Mouse (Mus musculus) frontal cortex, adult 2 months (tissue): ENCODE results near the gene Gm11983. TPM values are rescaled to one million over a fixed set of nuclear protein-coding genes. Genes with fewer than 3 reads are reported as not detected.
"Not testable (repeated sequence)": the region's sequence is repeated elsewhere in the genome, so short reads cannot be mapped to it uniquely, and the experiment has no call there.

Source experiments
- DNase-seq, 2 experiments: peaks; one replicate each; pipeline ENCODE4 v3.0.0; 2022; ENCODE audit warnings: low spot score in 1 of 2; ENCODE audit errors: extremely low spot score in 1 of 2
- polyA plus RNA-seq: library from polyadenylated mRNA; depleted of rRNA; stranded (reverse); fragments of >200 nt; gene quantifications from 2 replicates; pipeline ENCODE4 v1.2.3, GENCODE M21; 2012; rRNA removed

The Gm11983 gene
- 0.06 TPM in 1 of 2 replicates, not detected in the other for polyA plus RNA-seq

DNA sequence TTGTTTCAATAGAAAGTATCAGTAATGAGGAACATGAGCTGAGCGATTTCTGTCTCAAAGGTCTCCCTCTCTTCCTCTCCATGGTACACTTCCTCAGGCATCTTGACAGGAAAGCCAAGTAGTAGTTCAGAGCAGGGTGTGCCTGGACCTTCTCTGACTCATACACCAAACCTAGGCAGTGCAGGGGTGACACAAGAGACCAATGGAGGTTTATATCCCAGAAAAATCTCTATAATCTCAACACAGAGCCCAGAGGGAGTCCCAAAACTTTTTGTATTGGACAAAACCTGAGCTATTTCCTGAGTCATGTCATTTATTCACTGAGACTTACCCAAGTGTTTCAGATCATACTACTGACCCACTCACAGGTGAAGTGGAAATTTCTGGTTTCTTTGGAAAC is at the start of gene Gm11983:
Gene Gm11983 (minus strand): TSS at position 101 of the 400 bp plus-strand sequence.
- no peak for DNase-seq

DNA sequence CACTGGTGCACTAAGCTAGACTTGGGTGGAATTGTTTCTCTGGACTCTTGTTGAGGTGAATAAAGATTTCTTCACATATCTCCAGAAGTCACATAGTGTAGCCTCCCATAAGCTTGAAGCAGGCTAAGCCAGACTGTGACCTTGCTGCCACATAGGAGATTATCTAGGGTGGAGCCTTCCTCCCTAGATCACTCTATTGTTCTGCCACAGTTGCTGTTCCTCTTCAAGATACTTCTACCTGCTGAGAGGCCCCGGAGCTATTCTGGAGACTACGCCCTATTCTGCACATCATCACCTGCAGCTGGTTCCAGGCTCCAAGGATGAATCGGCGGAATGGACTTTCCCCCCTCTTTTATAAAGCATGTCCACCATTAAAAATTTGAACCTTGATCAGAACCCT is 45.6 kb upstream of the Gm11983 start:
- not testable (repeated sequence) for DNase-seq

DNA sequence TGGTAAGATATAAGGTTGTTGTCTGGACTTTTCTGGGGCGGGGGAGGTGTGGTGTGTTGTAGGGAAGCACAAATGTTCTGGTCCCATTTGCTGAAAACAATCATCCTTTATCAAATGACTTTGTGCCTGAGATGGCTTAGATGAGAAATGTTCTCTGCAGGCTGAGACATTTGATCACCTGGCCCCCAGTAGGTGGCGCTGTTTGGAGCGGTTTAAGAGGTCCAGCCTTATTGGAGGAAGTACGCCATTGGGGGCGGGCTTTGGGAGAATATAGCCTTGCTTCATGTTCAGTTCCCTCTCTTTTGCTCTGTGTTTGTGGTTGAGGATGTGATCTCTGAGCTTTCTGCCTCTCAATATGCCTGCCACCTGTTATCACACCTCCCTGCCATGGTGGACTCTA is 44.2 kb upstream of the Gm11983 start:
- no peak for DNase-seq

DNA sequence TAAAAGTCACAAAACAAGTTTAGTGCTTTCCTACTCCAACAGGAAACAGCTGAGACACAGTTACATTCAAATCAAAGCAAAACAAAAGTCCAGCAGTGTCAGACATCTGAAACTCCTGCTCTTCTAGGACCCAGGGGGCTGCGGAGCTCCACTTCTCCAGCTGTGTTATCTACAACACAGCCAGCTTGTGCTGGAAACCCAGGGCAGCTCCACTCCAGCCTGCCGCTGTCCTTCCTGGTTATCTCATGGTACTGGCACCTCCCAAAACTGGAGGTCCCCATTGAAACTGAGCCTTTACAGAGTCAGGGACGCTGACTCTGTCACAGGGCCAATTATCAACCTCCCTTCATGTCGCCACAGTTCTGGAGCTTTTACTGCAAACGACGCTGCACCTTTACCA is 40.3 kb upstream of the Gm11983 start:
- DNase-seq: no peak

DNA sequence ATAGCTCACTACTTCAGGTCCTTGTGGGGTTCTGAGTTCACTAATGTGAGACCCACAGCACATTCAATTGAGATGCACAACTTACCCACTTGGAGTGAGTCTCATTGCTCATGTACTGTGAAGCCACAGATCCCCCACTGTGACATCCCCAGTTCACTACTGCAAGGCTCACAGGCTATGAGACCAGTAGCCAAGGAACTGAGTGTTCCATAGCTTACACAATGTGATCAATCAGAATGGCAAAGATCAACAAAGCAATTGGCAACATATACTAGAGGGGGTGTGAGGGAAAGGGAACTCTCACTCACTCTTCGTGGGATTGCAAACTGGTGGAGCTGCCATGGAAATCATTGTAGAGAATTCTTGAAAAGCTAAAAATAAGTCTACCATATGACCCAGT is 33.5 kb upstream of the Gm11983 start:
- DNase-seq: no peak

GRCm38 (mm10) chr11:6865536-6865935 is 28.1 kb upstream of the Gm11983 start:
- DNase-seq: no peak

GRCm38 (mm10) chr11:6862185-6862584 is 24.7 kb upstream of the Gm11983 start:
- no peak for DNase-seq

DNA sequence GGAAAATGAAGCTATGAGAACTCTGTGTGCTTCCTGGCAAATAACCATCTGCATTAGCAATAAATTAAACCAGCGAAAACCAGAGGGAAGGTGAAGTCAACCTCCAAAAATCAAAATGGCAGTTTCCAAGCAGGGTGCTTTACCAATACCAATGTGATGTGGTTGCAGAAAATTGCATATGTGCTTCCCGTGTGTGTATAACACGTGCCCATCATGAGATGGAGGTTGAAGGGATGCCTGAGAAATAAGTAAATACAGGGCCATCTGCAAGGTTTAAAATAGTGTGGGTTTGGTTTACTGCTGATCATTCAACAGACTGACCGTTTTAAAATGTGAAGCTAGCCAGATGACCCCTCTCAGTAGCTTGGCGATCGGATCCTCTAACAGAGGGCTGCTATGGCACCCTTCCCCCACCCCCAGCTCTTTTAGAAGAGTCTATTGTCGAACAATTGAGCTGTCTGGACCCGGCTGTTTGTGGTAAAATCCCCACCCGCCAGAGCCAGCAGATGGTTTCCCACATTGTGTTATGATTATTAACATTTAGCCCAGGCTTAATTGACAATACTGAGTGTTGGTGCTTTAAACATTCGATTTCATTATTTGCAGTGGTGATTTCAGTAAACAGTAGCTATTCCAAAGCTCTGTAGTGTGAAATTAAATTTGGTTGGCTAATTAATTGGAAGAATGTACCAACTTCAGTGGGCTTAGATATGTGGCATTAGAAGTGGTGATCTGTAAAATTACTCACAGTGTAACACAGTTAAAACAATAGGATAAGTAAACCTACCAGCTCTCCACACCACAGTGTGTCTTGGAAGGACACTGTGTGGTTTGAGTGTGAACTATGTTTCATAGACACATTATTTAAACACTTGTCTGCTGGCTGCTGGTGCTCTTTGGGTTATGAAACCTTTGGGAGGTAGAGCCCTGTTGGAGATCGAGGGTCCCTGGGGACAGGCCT is 22.7 kb upstream of the Gm11983 start:
- no peak for DNase-seq

- DNase-seq: no peak
Observed at GRCm38 (mm10) chr11:6859096-6859495, 21.6 kb upstream of the Gm11983 start.

- no peak for DNase-seq
Observed at GRCm38 (mm10) chr11:6855942-6856341, 18.5 kb upstream of the Gm11983 start.

- DNase-seq: not testable (repeated sequence)
Observed at GRCm38 (mm10) chr11:6853366-6853765, 15.9 kb upstream of the Gm11983 start.

DNA sequence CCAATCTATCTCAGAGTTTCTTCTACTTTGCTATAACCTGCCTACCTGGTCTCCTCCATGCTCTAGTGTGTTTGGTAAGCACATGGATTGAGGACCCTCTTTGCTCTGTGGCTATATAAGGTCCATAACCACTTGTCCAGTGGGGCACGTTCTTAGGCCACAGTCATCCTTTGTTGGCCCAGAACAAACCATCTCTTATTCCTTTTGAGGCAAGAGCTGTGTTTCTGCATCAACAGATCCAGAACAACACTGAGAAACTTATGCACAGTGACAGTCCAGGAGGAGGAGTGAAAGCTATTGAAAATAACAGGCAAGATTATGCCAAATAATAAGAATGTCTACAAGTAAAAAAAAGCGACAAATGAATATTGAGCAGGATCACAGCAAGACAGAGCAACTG is 6.4 kb upstream of the Gm11983 start:
- no peak for DNase-seq

DNA sequence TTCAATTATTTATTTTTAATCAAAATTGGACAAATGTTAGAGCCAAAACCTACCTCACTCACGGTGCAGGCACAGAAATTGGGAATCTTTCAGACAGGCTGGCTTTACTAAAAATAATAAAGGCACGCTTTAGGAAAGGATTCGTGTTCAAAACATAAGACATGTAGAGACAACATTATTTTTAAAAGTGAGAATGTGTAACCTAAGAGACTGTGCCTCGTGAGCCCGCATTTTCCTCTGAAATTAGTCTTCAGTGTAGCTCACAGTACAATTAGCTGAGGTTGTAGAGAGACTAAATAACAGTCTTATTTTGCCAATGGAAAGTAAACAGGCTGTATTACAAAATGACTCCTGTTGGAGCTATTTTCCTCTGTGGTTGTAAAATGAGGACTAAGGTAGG is 4.7 kb upstream of the Gm11983 start:
- DNase-seq: peak in 1 of 2 experiments; percentile 38

DNA sequence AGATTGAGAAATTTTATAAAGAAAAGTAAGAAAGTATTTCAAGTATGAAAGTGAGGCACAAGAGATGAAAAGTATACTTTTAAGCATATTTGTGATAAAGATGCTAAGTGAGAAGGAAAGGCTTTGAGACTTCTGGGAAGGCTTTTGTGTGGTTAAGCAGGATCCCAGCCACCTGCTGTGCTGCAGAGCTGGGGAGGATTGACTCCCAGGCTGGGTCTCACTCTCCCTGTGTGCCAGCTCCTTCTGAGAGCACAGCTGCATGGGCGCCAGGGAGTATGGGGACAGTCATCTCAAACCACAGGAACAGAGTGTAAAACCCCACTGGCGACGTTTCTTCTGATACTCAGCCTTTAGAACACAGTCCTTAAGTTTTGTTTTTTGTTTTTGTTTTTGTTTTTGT is 3.3 kb upstream of the Gm11983 start:
- DNase-seq: peak in 1 of 2 experiments; percentile 23

GRCm38 (mm10) chr11:6834636-6835035 is 2.8 kb downstream of the Gm11983 start:
- DNase-seq: no peak

DNA sequence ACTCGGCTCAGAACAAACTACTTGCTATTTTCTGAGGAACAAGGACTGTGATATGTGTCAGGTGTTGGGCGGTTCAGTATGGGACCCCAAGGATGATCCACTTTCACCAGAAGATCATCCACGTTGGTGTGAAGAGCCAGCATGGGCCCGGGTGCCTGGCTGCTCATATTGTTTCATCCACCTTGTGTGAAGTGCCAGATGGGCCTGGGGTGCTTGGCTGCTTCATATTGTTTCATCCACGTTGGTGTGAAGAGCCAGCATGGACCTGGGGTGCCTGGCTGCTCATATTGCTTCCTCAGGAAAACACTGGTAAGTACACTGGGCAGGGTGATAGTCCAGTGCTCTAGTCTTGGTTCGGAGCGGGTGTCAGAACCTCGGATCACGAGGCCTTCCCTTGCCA is 3.7 kb downstream of the Gm11983 start:
- no peak for DNase-seq

DNA sequence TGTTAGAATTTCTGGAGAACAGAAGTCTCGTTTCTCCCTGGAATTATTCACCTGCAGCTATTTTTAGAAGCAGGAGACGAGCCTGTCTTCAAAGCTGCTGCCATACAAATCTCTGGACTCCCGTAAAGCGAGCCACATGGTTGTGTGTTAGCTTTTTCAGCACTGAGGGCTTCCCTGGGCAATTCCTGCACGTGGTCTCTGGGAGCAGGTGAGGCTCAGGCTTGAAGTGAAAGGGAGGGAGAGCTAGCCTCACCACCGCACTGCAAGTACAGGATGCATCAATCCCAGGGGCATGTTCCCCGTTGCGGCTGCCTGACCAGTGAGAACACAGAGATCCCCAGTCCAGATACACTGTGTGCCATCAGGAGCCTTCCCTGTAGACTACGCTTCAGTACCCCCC is 5.5 kb downstream of the Gm11983 start:
- no peak for DNase-seq

- DNase-seq: no peak
Observed at GRCm38 (mm10) chr11:6828196-6828595, 9.3 kb downstream of the Gm11983 start.

GRCm38 (mm10) chr11:6826157-6826556 is 11.3 kb downstream of the Gm11983 start:
- DNase-seq: peak in 1 of 2 experiments; percentile 38

DNA sequence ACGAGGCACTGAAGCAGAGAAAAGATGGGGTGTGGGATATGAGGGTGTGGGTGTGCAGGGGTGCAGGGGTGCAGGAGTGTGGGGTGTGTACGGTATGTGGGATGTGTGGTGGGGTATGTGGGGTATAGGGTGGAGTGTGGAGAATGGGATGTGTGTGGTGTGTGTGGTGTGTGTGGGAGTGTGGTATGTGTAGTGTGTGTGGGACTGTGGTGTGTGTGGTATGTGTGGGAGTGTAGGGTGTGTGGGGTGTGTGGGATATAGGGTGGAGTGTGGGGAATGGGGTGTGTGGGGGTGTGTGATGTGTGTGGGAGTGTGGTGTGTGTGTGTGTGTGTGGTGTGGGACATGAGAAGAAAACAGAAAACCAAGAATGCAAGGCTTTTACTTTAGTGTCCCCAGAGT is 14.3 kb downstream of the Gm11983 start:
- DNase-seq: no peak

- no peak for DNase-seq
Observed at GRCm38 (mm10) chr11:6814486-6814885, 23.0 kb downstream of the Gm11983 start.

GRCm38 (mm10) chr11:6802879-6803278 is 34.6 kb downstream of the Gm11983 start:
- DNase-seq: not testable (repeated sequence)
